Mouse (Mus musculus): ENCODE data around the gene Ubac2. TPM values are rescaled to one million over a fixed set of nuclear protein-coding genes. Genes with fewer than 3 reads are reported as not detected.
"Not testable (repeated sequence)": the region's sequence is repeated elsewhere in the genome, so short reads cannot be mapped to it uniquely, and the experiment has no call there.

Ubac2 gene
- polyA plus RNA-seq, 1 experiment from 2014 or later: 67.3 TPM

- no peaks in the 10 kb centered on the region for H3K36me3 ChIP-seq
- H3K27ac ChIP-seq (replicated peaks): no peak overlapping the region
- 82% methylated on average over 9 of the region's 9 CpGs for WGBS
- H3K9ac ChIP-seq: no peak overlapping the region
- no peak for ATAC-seq (ENCODE audit: insufficient number of reproducible peaks, low FRiP score, low TSS enrichment, low read depth)
- 0 out of 2 replicates have a peak, but pooled peaks cover 4% of the 10 kb centered on the region for H3K4me1 ChIP-seq
- no peaks in the 10 kb centered on the region for H3K9me3 ChIP-seq (replicated peaks)
- no peak overlapping the region for H3K4me2 ChIP-seq (replicated peaks)
- no peak overlapping the region for H3K4me3 ChIP-seq (replicated peaks)
- H3K27me3 ChIP-seq: no peaks in the 10 kb centered on the region
Measured at GRCm38 (mm10) chr14:122052896-122053635, 174.6 kb downstream of the Ubac2 start.

- Histone ChIP-seq H3K4me1 (0 out of 2 replicates have a peak, but pooled peaks cover 4% of the 10 kb centered on the region), H3K4me3 (replicated peaks) (no peak overlapping the region), H3K27me3 (no peaks in the 10 kb centered on the region), H3K9me3 (replicated peaks) (no peaks in the 10 kb centered on the region), H3K4me2 (replicated peaks) (no peak overlapping the region), H3K36me3 (no peaks in the 10 kb centered on the region), H3K27ac (replicated peaks) (no peak overlapping the region), H3K9ac (no peak overlapping the region)
- WGBS: 71% methylated on average over 6 of the region's 6 CpGs
- ATAC-seq (ENCODE audit: insufficient number of reproducible peaks, low FRiP score, low TSS enrichment, low read depth): no peak
Measured at GRCm38 (mm10) chr14:122056871-122057270, 178.5 kb downstream of the Ubac2 start.

GRCm38 (mm10) chr14:122057941-122058346 is 179.5 kb downstream of the Ubac2 start:
- Histone ChIP-seq H3K4me1 (0 out of 2 replicates have a peak, but pooled peaks cover 4% of the 10 kb centered on the region), H3K9ac (no peak overlapping the region), H3K27ac (replicated peaks) (no peak overlapping the region), H3K4me3 (replicated peaks) (no peak overlapping the region), H3K9me3 (replicated peaks) (no peaks in the 10 kb centered on the region), H3K27me3 (no peaks in the 10 kb centered on the region), H3K36me3 (no peaks in the 10 kb centered on the region), H3K4me2 (replicated peaks) (no peak overlapping the region)
- no peak for ATAC-seq (ENCODE audit: insufficient number of reproducible peaks, low FRiP score, low TSS enrichment, low read depth)
- 27% methylated on average over 2 of the region's 2 CpGs for WGBS

- no peak overlapping the region for H3K27ac ChIP-seq (replicated peaks)
- H3K9ac ChIP-seq: no peak overlapping the region
- no peaks in the 10 kb centered on the region for H3K27me3 ChIP-seq
- no peak overlapping the region for H3K4me3 ChIP-seq (replicated peaks)
- no peaks in the 10 kb centered on the region for H3K36me3 ChIP-seq
- no peak for ATAC-seq (ENCODE audit: insufficient number of reproducible peaks, low FRiP score, low TSS enrichment, low read depth)
- no peaks in the 10 kb centered on the region for H3K9me3 ChIP-seq (replicated peaks)
- 11% methylated on average over 3 of the region's 3 CpGs for WGBS
- H3K4me2 ChIP-seq (replicated peaks): no peak overlapping the region
- H3K4me1 ChIP-seq: no peaks in the 10 kb centered on the region
Measured at GRCm38 (mm10) chr14:122060642-122061041, 182.2 kb downstream of the Ubac2 start.

DNA sequence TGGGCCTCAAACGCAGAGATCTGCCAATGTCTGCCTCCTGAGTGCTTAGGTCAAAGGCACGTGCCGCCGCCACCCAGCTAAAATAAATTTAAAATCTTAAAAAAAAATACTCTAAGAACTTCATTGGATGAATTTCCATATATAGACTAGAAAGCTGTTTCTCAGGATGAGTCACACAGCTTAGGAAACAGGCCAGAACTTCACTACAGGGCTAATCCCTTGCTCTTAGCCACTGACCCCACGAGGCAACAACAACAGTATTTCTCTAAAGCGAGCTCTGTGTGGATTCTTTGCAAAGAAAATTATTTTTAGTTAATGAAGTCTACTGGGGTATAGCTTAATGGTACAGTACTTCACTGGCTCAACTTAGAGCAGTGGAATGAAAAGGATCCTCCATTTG is 183.0 kb downstream of the Ubac2 start:
- Histone ChIP-seq H3K9me3 (replicated peaks) (no peaks in the 10 kb centered on the region), H3K27ac (replicated peaks) (no peak overlapping the region), H3K9ac (no peak overlapping the region), H3K4me2 (replicated peaks) (no peak overlapping the region), H3K27me3 (no peaks in the 10 kb centered on the region), H3K4me1 (no peaks in the 10 kb centered on the region), H3K36me3 (no peaks in the 10 kb centered on the region), H3K4me3 (replicated peaks) (no peak overlapping the region)
- 76% methylated on average over 6 of the region's 6 CpGs for WGBS
- ATAC-seq (ENCODE audit: insufficient number of reproducible peaks, low FRiP score, low TSS enrichment, low read depth): no peak

GRCm38 (mm10) chr14:122062411-122063090 is 184.1 kb downstream of the Ubac2 start:
- 80% methylated on average over 10 of the region's 10 CpGs for WGBS
- no peak overlapping the region for H3K27ac ChIP-seq (replicated peaks)
- H3K4me2 ChIP-seq (replicated peaks): no peak overlapping the region
- no peaks in the 10 kb centered on the region for H3K9me3 ChIP-seq (replicated peaks)
- H3K27me3 ChIP-seq: no peaks in the 10 kb centered on the region
- H3K36me3 ChIP-seq: no peaks in the 10 kb centered on the region
- no peak overlapping the region for H3K9ac ChIP-seq
- ATAC-seq (ENCODE audit: insufficient number of reproducible peaks, low FRiP score, low TSS enrichment, low read depth): no peak
- H3K4me1 ChIP-seq: no peaks in the 10 kb centered on the region
- no peak overlapping the region for H3K4me3 ChIP-seq (replicated peaks)

DNA sequence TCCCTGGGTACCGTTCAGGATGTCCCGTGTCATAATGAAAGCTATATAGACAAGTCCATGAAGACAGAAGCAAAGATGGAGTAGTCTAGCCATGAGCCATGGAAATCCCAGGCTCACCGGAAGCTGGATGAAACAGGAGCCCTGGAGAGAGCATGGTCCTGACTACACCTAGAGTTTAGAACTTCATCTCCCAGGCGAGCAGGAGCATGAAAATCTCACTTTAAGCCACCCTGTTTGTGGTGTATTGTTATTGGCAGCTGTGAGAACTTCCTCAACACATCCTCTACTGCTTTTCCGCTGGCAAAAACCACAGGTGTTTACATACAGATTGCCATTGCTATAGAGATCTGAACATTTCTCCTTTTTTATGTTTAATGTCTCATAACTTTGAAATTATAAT is 185.2 kb downstream of the Ubac2 start:
- Histone ChIP-seq H3K4me2 (replicated peaks) (no peak overlapping the region), H3K4me3 (replicated peaks) (no peak overlapping the region), H3K27ac (replicated peaks) (no peak overlapping the region), H3K27me3 (no peaks in the 10 kb centered on the region), H3K36me3 (no peaks in the 10 kb centered on the region), H3K4me1 (no peaks in the 10 kb centered on the region), H3K9me3 (replicated peaks) (no peaks in the 10 kb centered on the region), H3K9ac (no peak overlapping the region)
- WGBS: 69% methylated on average over 5 of the region's 5 CpGs
- no peak for ATAC-seq (ENCODE audit: insufficient number of reproducible peaks, low FRiP score, low TSS enrichment, low read depth)

GRCm38 (mm10) chr14:122064519-122064918 is 186.1 kb downstream of the Ubac2 start:
- no peak overlapping the region for H3K4me3 ChIP-seq (replicated peaks)
- no peak overlapping the region for H3K4me2 ChIP-seq (replicated peaks)
- H3K27ac ChIP-seq (replicated peaks): no peak overlapping the region
- H3K9ac ChIP-seq: no peak overlapping the region
- H3K27me3 ChIP-seq: no peaks in the 10 kb centered on the region
- H3K36me3 ChIP-seq: no peaks in the 10 kb centered on the region
- no peak for ATAC-seq (ENCODE audit: insufficient number of reproducible peaks, low FRiP score, low TSS enrichment, low read depth)
- H3K4me1 ChIP-seq: no peaks in the 10 kb centered on the region
- WGBS: 5% methylated on average over 2 of the region's 2 CpGs
- no peaks in the 10 kb centered on the region for H3K9me3 ChIP-seq (replicated peaks)

GRCm38 (mm10) chr14:122066243-122066642 is 187.8 kb downstream of the Ubac2 start:
- Histone ChIP-seq H3K27ac (replicated peaks) (no peak overlapping the region), H3K4me3 (replicated peaks) (no peak overlapping the region), H3K9me3 (replicated peaks) (no peaks in the 10 kb centered on the region), H3K27me3 (no peaks in the 10 kb centered on the region), H3K4me2 (replicated peaks) (no peak overlapping the region), H3K4me1 (no peaks in the 10 kb centered on the region), H3K36me3 (no peaks in the 10 kb centered on the region), H3K9ac (no peak overlapping the region)
- no peak for ATAC-seq (ENCODE audit: insufficient number of reproducible peaks, low FRiP score, low TSS enrichment, low read depth)
- WGBS: 53% methylated on average over 4 of the region's 4 CpGs

- not testable (repeated sequence) for ATAC-seq (ENCODE audit: insufficient number of reproducible peaks, low FRiP score, low TSS enrichment, low read depth); H3K27me3 ChIP-seq; H3K9ac ChIP-seq; H3K9me3 ChIP-seq (replicated peaks); H3K4me2 ChIP-seq (replicated peaks); H3K27ac ChIP-seq (replicated peaks); H3K36me3 ChIP-seq; H3K4me1 ChIP-seq; H3K4me3 ChIP-seq (replicated peaks)
- 47% methylated on average over 3 of the region's 3 CpGs for WGBS
Measured at GRCm38 (mm10) chr14:122068036-122068435, 189.6 kb downstream of the Ubac2 start.

DNA sequence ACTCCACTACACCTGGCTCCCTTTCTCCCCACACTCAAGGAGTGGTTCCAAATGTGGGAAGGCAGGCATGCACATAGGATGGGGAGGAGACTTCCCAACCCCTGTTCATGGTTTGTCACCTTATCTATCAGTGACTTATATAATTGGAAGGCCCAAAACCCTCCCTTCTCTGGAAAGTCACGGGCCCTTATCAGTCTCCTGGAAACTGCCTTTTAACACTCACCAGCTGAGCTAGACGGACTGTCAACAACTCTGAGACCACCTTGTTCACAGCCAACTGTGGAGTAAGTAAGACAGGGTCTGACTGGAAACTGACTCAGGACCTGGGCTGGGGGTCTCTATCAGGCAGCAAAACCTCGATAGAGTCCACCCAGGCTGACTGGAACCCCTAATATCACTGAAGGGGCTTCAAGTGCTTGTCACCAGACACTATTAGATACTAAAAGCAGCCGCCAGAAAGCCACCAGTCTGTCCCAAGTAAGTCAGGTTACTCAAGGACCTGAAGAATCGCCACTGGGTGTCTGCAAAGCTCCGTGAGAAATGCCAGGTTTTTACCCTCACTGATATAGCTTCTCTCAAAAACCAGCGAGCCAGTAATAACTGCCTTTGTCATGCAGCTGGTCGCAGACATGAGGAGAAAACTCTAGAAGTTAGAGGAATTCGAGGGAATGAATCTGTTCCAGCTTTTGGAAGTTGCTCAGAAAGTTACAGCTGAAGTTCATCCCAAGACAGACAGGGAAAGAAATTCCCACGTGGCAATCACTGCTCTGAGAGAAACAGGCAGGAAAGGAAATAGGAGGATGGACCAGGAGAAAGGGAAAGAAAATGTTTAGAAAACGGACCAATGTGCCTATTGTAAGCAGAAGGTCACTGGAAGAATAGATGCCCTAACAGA is 190.6 kb downstream of the Ubac2 start:
- no peak overlapping the region for H3K27ac ChIP-seq (replicated peaks)
- no peaks in the 10 kb centered on the region for H3K27me3 ChIP-seq
- no peak overlapping the region for H3K4me2 ChIP-seq (replicated peaks)
- H3K4me1 ChIP-seq: no peaks in the 10 kb centered on the region
- no peak overlapping the region for H3K4me3 ChIP-seq (replicated peaks)
- 51% methylated on average over 11 of the region's 11 CpGs for WGBS
- no peak for ATAC-seq (ENCODE audit: insufficient number of reproducible peaks, low FRiP score, low TSS enrichment, low read depth)
- no peak overlapping the region for H3K9ac ChIP-seq
- H3K36me3 ChIP-seq: no peaks in the 10 kb centered on the region
- no peaks in the 10 kb centered on the region for H3K9me3 ChIP-seq (replicated peaks)
